Mouse (Mus musculus): ENCODE data around the gene Cenpp. TPM values are rescaled to one million over a fixed set of nuclear protein-coding genes. Genes with fewer than 3 reads are reported as not detected.

The Cenpp gene
- polyA plus RNA-seq, 1 experiment: not detected

GRCm38 (mm10) chr13:49651136-49651535 lies 1.4 kb downstream of the Cenpp start:
- H3K4me3 ChIP-seq (ENCODE audit: insufficient read depth, low read depth, low read length): no peak overlapping the region
- WGBS: 14% methylated on average over 2 of the region's 2 CpGs
- no peaks in the 10 kb centered on the region for H3K4me1 ChIP-seq (ENCODE audit: control insufficient read depth, insufficient read depth, low read length)
- TF ChIP-seq CTCF (IDR thresholded peaks at IDR 0.05; ENCODE audit: insufficient read depth, low read depth, low read length) (no peak), POLR2A (IDR thresholded peaks at IDR 0.05; ENCODE audit: insufficient read depth, low read depth, low read length) (no peak)
- no peak overlapping the region for H3K27ac ChIP-seq (ENCODE audit: insufficient read depth, low read depth, low read length)

- no peaks in the 10 kb centered on the region for H3K4me1 ChIP-seq (ENCODE audit: control insufficient read depth, insufficient read depth, low read length)
- no peak overlapping the region for H3K4me3 ChIP-seq (ENCODE audit: insufficient read depth, low read depth, low read length)
- no peak overlapping the region for H3K27ac ChIP-seq (ENCODE audit: insufficient read depth, low read depth, low read length)
- TF ChIP-seq POLR2A (IDR thresholded peaks at IDR 0.05; ENCODE audit: insufficient read depth, low read depth, low read length): no peak
- no peak for TF ChIP-seq CTCF (IDR thresholded peaks at IDR 0.05; ENCODE audit: insufficient read depth, low read depth, low read length)
- WGBS: 80% methylated on average over 1 of the region's 1 CpGs
These were observed 6.6 kb downstream of the Cenpp start for GRCm38 (mm10) chr13:49646019-49646418.

GRCm38 (mm10) chr13:49644731-49645529 lies 7.7 kb downstream of the Cenpp start:
- peak overlapping the region; percentile 50 for H3K27ac ChIP-seq (ENCODE audit: insufficient read depth, low read depth, low read length)
- WGBS: 36% methylated on average over 2 of the region's 2 CpGs
- no peak overlapping the region for H3K4me3 ChIP-seq (ENCODE audit: insufficient read depth, low read depth, low read length)
- no peak for TF ChIP-seq CTCF (IDR thresholded peaks at IDR 0.05; ENCODE audit: insufficient read depth, low read depth, low read length)
- no peaks in the 10 kb centered on the region for H3K4me1 ChIP-seq (ENCODE audit: control insufficient read depth, insufficient read depth, low read length)

GRCm38 (mm10) chr13:49643669-49644362 lies 8.8 kb downstream of the Cenpp start:
- Histone ChIP-seq H3K4me1 (ENCODE audit: control insufficient read depth, insufficient read depth, low read length) (no peaks in the 10 kb centered on the region), H3K27ac (ENCODE audit: insufficient read depth, low read depth, low read length) (no peak overlapping the region)
- TF ChIP-seq CTCF (IDR thresholded peaks at IDR 0.05; ENCODE audit: insufficient read depth, low read depth, low read length) (no peak), POLR2A (IDR thresholded peaks at IDR 0.05; ENCODE audit: insufficient read depth, low read depth, low read length) (no peak)

GRCm38 (mm10) chr13:49642650-49643049 lies 9.9 kb downstream of the Cenpp start:
- Histone ChIP-seq H3K27ac (ENCODE audit: insufficient read depth, low read depth, low read length) (no peak overlapping the region), H3K4me1 (ENCODE audit: control insufficient read depth, insufficient read depth, low read length) (no peaks in the 10 kb centered on the region), H3K4me3 (ENCODE audit: insufficient read depth, low read depth, low read length) (no peak overlapping the region)
- 55% methylated on average over 6 of the region's 6 CpGs for WGBS
- TF ChIP-seq POLR2A (IDR thresholded peaks at IDR 0.05; ENCODE audit: insufficient read depth, low read depth, low read length): no peak
- no peak for TF ChIP-seq CTCF (IDR thresholded peaks at IDR 0.05; ENCODE audit: insufficient read depth, low read depth, low read length)

More at GRCm38 (mm10) chr13:49643669-49644362, 8.8 kb downstream of the Cenpp start:
- no peak overlapping the region for H3K4me3 ChIP-seq (ENCODE audit: insufficient read depth, low read depth, low read length)

GRCm38 (mm10) chr13:49639965-49640364 lies 12.6 kb downstream of the Cenpp start:
- no peak for TF ChIP-seq POLR2A (IDR thresholded peaks at IDR 0.05; ENCODE audit: insufficient read depth, low read depth, low read length)
- TF ChIP-seq CTCF (IDR thresholded peaks at IDR 0.05; ENCODE audit: insufficient read depth, low read depth, low read length): no peak
- no peak overlapping the region for H3K27ac ChIP-seq (ENCODE audit: insufficient read depth, low read depth, low read length)
- H3K4me1 ChIP-seq (ENCODE audit: control insufficient read depth, insufficient read depth, low read length): 0 out of 2 replicates have a peak, but pooled peaks cover 2% of the 10 kb centered on the region
- 98% methylated on average over 2 of the region's 2 CpGs for WGBS
- H3K4me3 ChIP-seq (ENCODE audit: insufficient read depth, low read depth, low read length): no peak overlapping the region

- H3K4me1 ChIP-seq (ENCODE audit: control insufficient read depth, insufficient read depth, low read length): no peaks in the 10 kb centered on the region; the same call in 1 of the 2 replicates
- no peak overlapping the region for H3K27ac ChIP-seq (ENCODE audit: insufficient read depth, low read depth, low read length)
- no peak overlapping the region for H3K4me3 ChIP-seq (ENCODE audit: insufficient read depth, low read depth, low read length)
- 95% methylated on average over 2 of the region's 2 CpGs for WGBS
- no peak for TF ChIP-seq POLR2A (IDR thresholded peaks at IDR 0.05; ENCODE audit: insufficient read depth, low read depth, low read length)
- TF ChIP-seq CTCF (IDR thresholded peaks at IDR 0.05; ENCODE audit: insufficient read depth, low read depth, low read length): no peak
These were observed 23.5 kb downstream of the Cenpp start for GRCm38 (mm10) chr13:49629076-49629475.

- Histone ChIP-seq H3K4me3 (ENCODE audit: insufficient read depth, low read depth, low read length) (no peak overlapping the region), H3K27ac (ENCODE audit: insufficient read depth, low read depth, low read length) (no peak overlapping the region), H3K4me1 (ENCODE audit: control insufficient read depth, insufficient read depth, low read length) (no peaks in the 10 kb centered on the region; the same call in 1 of the 2 replicates)
- TF ChIP-seq POLR2A (IDR thresholded peaks at IDR 0.05; ENCODE audit: insufficient read depth, low read depth, low read length) (no peak), CTCF (IDR thresholded peaks at IDR 0.05; ENCODE audit: insufficient read depth, low read depth, low read length) (no peak)
These were observed 24.4 kb downstream of the Cenpp start for GRCm38 (mm10) chr13:49628167-49628566.

- WGBS: 68% methylated on average over 1 of the region's 1 CpGs
- Histone ChIP-seq H3K4me1 (ENCODE audit: control insufficient read depth, insufficient read depth, low read length) (no peaks in the 10 kb centered on the region; the same call in 1 of the 2 replicates), H3K4me3 (ENCODE audit: insufficient read depth, low read depth, low read length) (no peak overlapping the region), H3K27ac (ENCODE audit: insufficient read depth, low read depth, low read length) (no peak overlapping the region)
- TF ChIP-seq CTCF (IDR thresholded peaks at IDR 0.05; ENCODE audit: insufficient read depth, low read depth, low read length): no peak
- no peak for TF ChIP-seq POLR2A (IDR thresholded peaks at IDR 0.05; ENCODE audit: insufficient read depth, low read depth, low read length)
These were observed 29.4 kb downstream of the Cenpp start for GRCm38 (mm10) chr13:49623216-49623615.

All from olfactory bulb, adult 2 months (tissue).